In genomic region chr3:28562612-28563332, GRCm38 (mm10) we compare ENCODE assay signal across 9 mouse cellular contexts.
DNase-seq lines count a peak whose midpoint lies in the region; ATAC-seq lines count a peak whose summit lies in the region.
"Had no signal": no experiment of that assay in that cellular context is flagged by ENCODE, and none has a peak within 500 bp of the region (broad histone marks: within the 10 kb centered on the region; RNA-seq: fewer than 3 reads in every experiment).

No protein-coding gene starts in this region.

- H3K9ac ChIP-seq in forebrain, embryonic 15.5 days (replicated peaks), result no peak overlapping the region
- H3K9ac ChIP-seq in forebrain, embryonic 13.5 days, result no peak overlapping the region
- H3K9ac ChIP-seq: neural tube, embryonic 13.5 days had no signal

- H3K27me3 ChIP-seq in forebrain, embryonic 15.5 days, result no peaks in the 10 kb centered on the region
- H3K27me3 ChIP-seq in forebrain, embryonic 13.5 days, result no peaks in the 10 kb centered on the region
- H3K27me3 ChIP-seq: neural tube, embryonic 13.5 days had no signal

- no peak overlapping the region for H3K4me3 ChIP-seq in forebrain, embryonic 15.5 days
- no peak overlapping the region for H3K4me3 ChIP-seq in forebrain, embryonic 13.5 days
- H3K4me3 ChIP-seq: neural tube, embryonic 13.5 days had no signal

- 81% methylated on average over 10 of the region's 10 CpGs for WGBS in forebrain, embryonic 15.5 days
- WGBS in forebrain, embryonic 13.5 days, result 75% methylated on average over 10 of the region's 10 CpGs

- peak; percentile 35 for DNase-seq in 3T3-L1 (ENCODE audit: low read depth, low spot score)
- peak; percentile 54 for DNase-seq in adrenal gland, postnatal 10 days
- DNase-seq in induced T-regulatory cell, adult 2 months (ENCODE audit: low read depth), result peak; percentile 39
- peak; percentile 12 for DNase-seq in lung, postnatal 25 days (ENCODE audit: low spot score)
- no peak for DNase-seq in right cerebral cortex, postnatal 36 days (ENCODE audit: low spot score in 2 of 2)
- DNase-seq in urinary bladder, postnatal 4 days (ENCODE audit: low spot score in 2 of 2), result no peak

- peaks cover 28% of the 10 kb centered on the region for H3K4me1 ChIP-seq in forebrain, embryonic 15.5 days
- H3K4me1 ChIP-seq in forebrain, embryonic 13.5 days, result peaks cover 23% of the 10 kb centered on the region

- H3K36me3 ChIP-seq in forebrain, embryonic 15.5 days, result peaks cover 11% of the 10 kb centered on the region; the same call in 1 of the 2 replicates
- H3K36me3 ChIP-seq in forebrain, embryonic 13.5 days (ENCODE audit: poor library complexity, severe bottlenecking), result peaks cover 8% of the 10 kb centered on the region

- no peaks in the 10 kb centered on the region for H3K9me3 ChIP-seq in forebrain, embryonic 15.5 days
- H3K9me3 ChIP-seq in forebrain, embryonic 13.5 days (replicated peaks), result no peaks in the 10 kb centered on the region
- H3K9me3 ChIP-seq: neural tube, embryonic 13.5 days had no signal

- no peak for ATAC-seq in forebrain, embryonic 15.5 days (replicated peaks)
- no peak for ATAC-seq in forebrain, embryonic 13.5 days

- 0 out of 2 replicates have a peak overlapping the region, but pooled peaks have one; percentile 79 for H3K27ac ChIP-seq in forebrain, embryonic 15.5 days (replicated peaks)
- no peak overlapping the region for H3K27ac ChIP-seq in forebrain, embryonic 13.5 days
- H3K27ac ChIP-seq: neural tube, embryonic 13.5 days had no signal

- H3K4me2 ChIP-seq in forebrain, embryonic 15.5 days (replicated peaks), result no peak overlapping the region
- no peak overlapping the region for H3K4me2 ChIP-seq in forebrain, embryonic 13.5 days
- H3K4me2 ChIP-seq: neural tube, embryonic 13.5 days had no signal

Comparison
In these comparisons a context has a peak if more than half of its experiments do, and no peak if none do; other contexts are left out.
1. DNase-seq: peak in 3T3-L1 (single experiment), adrenal gland, postnatal 10 days (single experiment), induced T-regulatory cell, adult 2 months (single experiment) and lung, postnatal 25 days (single experiment); none in right cerebral cortex, postnatal 36 days (0 of 2) and urinary bladder, postnatal 4 days (0 of 2).